Mouse (Mus musculus) neural tube, embryonic 13.5 days (tissue): ENCODE data around the gene Ager. TPM values are rescaled to one million over a fixed set of nuclear protein-coding genes. Genes with fewer than 3 reads are reported as not detected.

Experiments
- ATAC-seq: fragments of 200-750 bp; cut with Nextera tagmentation; 2 replicates; pipeline ENCODE4 v1.8.0; 2017; ENCODE audit warnings: low read depth, mild to moderate bottlenecking, moderate TSS enrichment, moderate library complexity
- H3K27ac ChIP-seq: fragments of 300-500 bp; sonication (generic); replicated peaks from 2 replicates; pipeline ENCODE4 v1.5.1; 2015; ENCODE audit warnings: moderate library complexity, mild to moderate bottlenecking, inconsistent platforms
- H3K27me3 ChIP-seq: fragments of 300-500 bp; sonication (generic); 2 replicates; pipeline ENCODE4 v1.6.1; 2015; ENCODE audit warnings: mild to moderate bottlenecking, inconsistent platforms
- H3K36me3 ChIP-seq: fragments of 300-500 bp; sonication (generic); 2 replicates; pipeline ENCODE4 v1.6.1; 2015; ENCODE audit warnings: mild to moderate bottlenecking, inconsistent platforms
- H3K4me1 ChIP-seq: fragments of 300-500 bp; sonication (generic); replicated peaks from 2 replicates; pipeline ENCODE4 v1.6.1; 2015; ENCODE audit warnings: inconsistent platforms
- H3K4me2 ChIP-seq: fragments of 300-500 bp; sonication (generic); 2 replicates; pipeline ENCODE4 v1.6.1; 2015; ENCODE audit warnings: inconsistent platforms, mild to moderate bottlenecking, moderate library complexity
- H3K4me3 ChIP-seq: fragments of 300-500 bp; sonication (generic); 2 replicates; pipeline ENCODE4 v1.5.1; 2015; ENCODE audit warnings: mild to moderate bottlenecking, inconsistent platforms
- H3K9ac ChIP-seq: fragments of 300-500 bp; sonication (generic); 2 replicates; pipeline ENCODE4 v1.6.1; 2015; ENCODE audit warnings: moderate library complexity, mild to moderate bottlenecking, inconsistent platforms
- H3K9me3 ChIP-seq: fragments of 300-500 bp; sonication (generic); 2 replicates; pipeline ENCODE4 v1.6.1; 2016; ENCODE audit warnings: inconsistent platforms
- WGBS: fragments of 180-500 bp; shearing (Covaris S2); methylation state at CpG from one replicate; pipeline ENCODE4 v1.1.7; 2015; 5-methylcytosine and 5-hydroxymethylcytosine counted together
- polyA plus RNA-seq: library from polyadenylated mRNA; unstranded; fragments of >200 nt; fragmentation: Nextera tagmentation; extraction: Ambion mirVana; gene quantifications from 2 replicates; pipeline ENCODE4 v1.2.1, GENCODE M21; 2015

The Ager gene
- polyA plus RNA-seq, 1 experiment from 2014 or later, result 2.0 TPM

DNA sequence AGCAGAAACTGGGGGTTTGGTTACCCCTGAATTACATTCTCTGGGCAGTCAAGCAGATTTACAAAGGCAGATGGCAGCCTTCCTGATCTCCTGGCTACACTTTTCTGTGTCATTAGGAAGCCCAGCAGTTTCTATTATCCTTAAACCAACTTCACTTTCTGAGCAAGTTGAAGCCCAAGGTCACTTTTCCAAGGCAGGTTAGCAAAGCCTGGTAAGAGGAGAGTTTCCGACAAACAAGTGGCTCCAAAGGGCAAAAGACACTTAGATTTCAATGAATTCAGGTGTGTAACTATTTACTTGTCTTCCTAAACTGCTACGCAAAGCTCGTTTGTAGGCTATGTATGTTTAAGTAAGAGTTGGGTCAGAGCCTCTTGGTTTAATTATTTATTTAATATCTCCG, 45.7 kb downstream of the Ager start:
- H3K4me2 ChIP-seq, result no peak overlapping the region
- ATAC-seq, result no peak
- WGBS, result 83% methylated on average over 4 of the region's 4 CpGs

DNA sequence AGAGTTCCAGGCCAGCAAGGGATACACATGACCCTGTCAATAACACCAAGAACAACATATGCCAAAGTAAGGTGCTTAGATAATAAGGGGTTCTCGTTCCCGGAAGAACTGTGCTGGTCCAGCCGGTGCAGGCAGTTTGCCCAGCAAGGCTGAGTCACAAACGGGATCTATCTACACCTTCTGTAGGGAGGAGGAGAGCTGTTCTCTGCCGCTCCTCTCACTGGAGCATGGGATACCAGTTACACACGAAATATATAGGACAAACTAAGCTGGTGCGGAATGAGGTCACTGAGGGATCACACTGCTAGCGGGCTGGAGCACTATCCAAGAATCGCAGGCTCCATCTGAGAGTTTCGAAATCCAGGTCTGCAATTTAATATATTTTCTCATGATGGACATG, 46.3 kb downstream of the Ager start:
- peaks cover 2% of the 10 kb centered on the region; the same call in 1 of the 2 replicates for H3K36me3 ChIP-seq
- no peaks in the 10 kb centered on the region for H3K27me3 ChIP-seq
- H3K27ac ChIP-seq, result no peak overlapping the region
- WGBS, result 83% methylated on average over 10 of the region's 10 CpGs
- ATAC-seq, result no peak
- H3K4me3 ChIP-seq, result no peak overlapping the region
- no peak overlapping the region for H3K4me2 ChIP-seq
- peaks cover 52% of the 10 kb centered on the region for H3K4me1 ChIP-seq
- 0 out of 2 replicates have a peak overlapping the region, but pooled peaks have one; percentile 17 for H3K9ac ChIP-seq
- no peaks in the 10 kb centered on the region for H3K9me3 ChIP-seq

More for the DNA sequence above, 45.7 kb downstream of the Ager start:
- Histone ChIP-seq H3K4me1 (peaks cover 49% of the 10 kb centered on the region), H3K9ac (no peak overlapping the region), H3K36me3 (no peaks in the 10 kb centered on the region), H3K4me3 (no peak overlapping the region), H3K27me3 (no peaks in the 10 kb centered on the region), H3K9me3 (no peaks in the 10 kb centered on the region), H3K27ac (no peak overlapping the region)

- Histone ChIP-seq H3K4me2 (peak within 1 kb of the TSS; percentile 65), H3K27me3 (no peaks in the 10 kb centered on the region), H3K27ac (peak within 1 kb of the TSS; percentile 70), H3K4me3 (peak within 1 kb of the TSS; percentile 54), H3K9ac (peak within 1 kb of the TSS; percentile 75), H3K36me3 (peaks cover 8% of the 10 kb centered on the region), H3K9me3 (no peaks in the 10 kb centered on the region), H3K4me1 (peaks cover 52% of the 10 kb centered on the region)
- ATAC-seq, result peak; percentile 67
- WGBS, result under 1% methylated on average over 16 of the region's 16 CpGs
Measured at GRCm38 (mm10) chr17:34644608-34645007, 46.9 kb downstream of the Ager start, which contains the start of gene Fkbpl. Gene Fkbpl, plus strand, starts transcription at chr17:34644764.

GRCm38 (mm10) chr17:34645256-34645829, 47.7 kb downstream of the Ager start:
- Histone ChIP-seq H3K27me3 (no peaks in the 10 kb centered on the region), H3K27ac (peak overlapping the region; percentile 70), H3K36me3 (peaks cover 16% of the 10 kb centered on the region), H3K9me3 (no peaks in the 10 kb centered on the region), H3K9ac (peak overlapping the region; percentile 75), H3K4me3 (peak overlapping the region; percentile 54), H3K4me1 (peaks cover 46% of the 10 kb centered on the region), H3K4me2 (peak overlapping the region; percentile 65)
- ATAC-seq, result no peak
- WGBS, result 42% methylated on average over 10 of the region's 10 CpGs

DNA sequence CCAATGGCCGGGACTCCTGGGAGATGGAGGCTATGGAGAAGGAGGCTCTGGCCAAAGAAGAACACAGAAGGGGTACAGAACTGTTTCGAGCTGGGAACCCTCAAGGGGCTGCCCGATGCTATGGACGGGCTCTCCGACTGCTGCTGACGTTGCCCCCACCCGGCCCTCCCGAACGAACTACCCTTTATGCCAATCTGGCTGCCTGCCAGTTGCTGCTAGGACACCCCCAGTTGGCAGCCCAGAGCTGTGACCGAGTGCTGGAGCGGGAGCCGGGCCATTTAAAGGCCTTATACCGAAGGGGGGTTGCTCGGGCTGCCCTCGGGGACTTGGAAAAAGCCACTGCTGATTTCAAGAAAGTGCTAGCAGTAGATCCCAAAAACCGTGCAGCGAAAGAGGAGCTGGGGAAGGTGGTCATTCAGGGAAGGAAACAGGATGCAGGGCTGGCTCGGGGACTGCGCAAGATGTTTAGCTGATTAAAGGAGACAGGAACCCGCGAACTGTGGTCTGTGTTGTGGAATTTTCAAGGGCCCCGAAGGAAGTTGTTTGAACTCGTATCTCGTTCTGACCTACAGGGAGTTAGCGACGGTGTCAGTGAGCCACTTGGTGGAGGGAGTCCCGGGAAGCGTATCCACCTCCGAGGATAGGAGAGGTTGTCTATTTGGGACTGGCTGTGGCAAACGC, 48.3 kb downstream of the Ager start:
- peak overlapping the region; percentile 65 for H3K4me2 ChIP-seq
- no peaks in the 10 kb centered on the region for H3K9me3 ChIP-seq
- 0 out of 2 replicates have a peak overlapping the region, but pooled peaks have one; percentile 75 for H3K9ac ChIP-seq
- H3K27me3 ChIP-seq, result no peaks in the 10 kb centered on the region
- H3K27ac ChIP-seq, result no peak overlapping the region; the same call in 1 of the 2 replicates
- ATAC-seq, result 0 out of 2 replicates have a peak, but pooled peaks have one; percentile 0
- peaks cover 41% of the 10 kb centered on the region for H3K4me1 ChIP-seq
- peak overlapping the region; percentile 54 for H3K4me3 ChIP-seq
- H3K36me3 ChIP-seq, result peaks cover 22% of the 10 kb centered on the region
- 88% methylated on average over 30 of the region's 30 CpGs for WGBS

DNA sequence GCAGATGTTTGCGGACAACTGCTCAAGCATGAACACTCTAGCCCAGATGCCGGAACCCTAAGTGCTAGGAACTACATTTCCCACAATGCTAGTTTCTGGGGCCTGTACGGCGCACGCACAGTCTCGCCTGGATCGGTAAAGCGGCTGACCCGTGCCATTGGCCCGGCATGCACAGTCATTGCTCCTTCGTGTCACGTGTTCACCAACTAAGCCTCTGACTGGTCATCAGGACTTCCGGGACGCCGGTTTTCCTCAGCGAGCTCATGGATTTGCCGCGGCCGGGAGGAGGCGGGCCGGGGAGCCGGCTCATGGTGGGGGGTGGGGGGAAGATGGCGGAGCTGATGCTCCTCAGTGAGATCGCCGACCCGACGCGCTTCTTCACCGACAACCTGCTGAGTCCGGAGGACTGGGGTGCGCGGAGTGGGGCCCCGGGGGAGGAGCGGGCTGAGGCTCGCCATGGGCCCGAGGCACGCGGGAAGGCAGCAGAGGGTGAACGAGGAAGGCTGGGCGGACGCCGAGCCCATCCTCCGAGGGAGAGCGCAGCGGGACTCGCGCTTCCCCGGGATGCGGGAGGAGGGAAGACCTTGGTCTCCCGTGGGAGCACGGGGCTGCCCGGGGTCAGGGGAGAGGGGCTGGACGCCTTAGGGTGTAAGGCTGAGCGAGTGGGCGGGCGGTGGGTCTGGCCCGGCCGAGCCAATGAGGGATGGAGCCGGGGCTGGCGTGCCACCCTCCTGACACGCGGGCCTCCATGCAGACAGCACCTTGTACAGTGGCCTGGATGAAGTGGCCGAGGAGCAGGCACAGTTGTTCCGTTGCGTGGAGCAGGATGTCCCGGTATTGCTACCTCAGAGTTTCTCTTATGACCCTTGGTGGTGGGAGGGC, 49.5 kb downstream of the Ager start, which contains the start of gene Atf6b:
Atf6b (plus strand) TSS at position 241 of the 882 bp plus-strand sequence.
- Histone ChIP-seq H3K9me3 (no peaks in the 10 kb centered on the region), H3K9ac (peak within 1 kb of the TSS; percentile 92), H3K27ac (peak within 1 kb of the TSS; percentile 83), H3K36me3 (peaks cover 34% of the 10 kb centered on the region), H3K27me3 (no peaks in the 10 kb centered on the region), H3K4me3 (peak within 1 kb of the TSS; percentile 98), H3K4me1 (peaks cover 35% of the 10 kb centered on the region), H3K4me2 (peak within 1 kb of the TSS; percentile 95)
- peak; percentile 96 for ATAC-seq
- WGBS, result under 1% methylated on average over 66 of the region's 66 CpGs

GRCm38 (mm10) chr17:34648141-34648890, 50.7 kb downstream of the Ager start:
- Histone ChIP-seq H3K4me2 (peak overlapping the region; percentile 95), H3K9ac (peak overlapping the region; percentile 92; the same call in 1 of the 2 replicates), H3K27me3 (no peaks in the 10 kb centered on the region), H3K9me3 (no peaks in the 10 kb centered on the region), H3K27ac (no peak overlapping the region), H3K4me3 (peak overlapping the region; percentile 98), H3K4me1 (peaks cover 35% of the 10 kb centered on the region), H3K36me3 (peaks cover 46% of the 10 kb centered on the region)
- WGBS, result 88% methylated on average over 16 of the region's 16 CpGs
- no peak for ATAC-seq

DNA sequence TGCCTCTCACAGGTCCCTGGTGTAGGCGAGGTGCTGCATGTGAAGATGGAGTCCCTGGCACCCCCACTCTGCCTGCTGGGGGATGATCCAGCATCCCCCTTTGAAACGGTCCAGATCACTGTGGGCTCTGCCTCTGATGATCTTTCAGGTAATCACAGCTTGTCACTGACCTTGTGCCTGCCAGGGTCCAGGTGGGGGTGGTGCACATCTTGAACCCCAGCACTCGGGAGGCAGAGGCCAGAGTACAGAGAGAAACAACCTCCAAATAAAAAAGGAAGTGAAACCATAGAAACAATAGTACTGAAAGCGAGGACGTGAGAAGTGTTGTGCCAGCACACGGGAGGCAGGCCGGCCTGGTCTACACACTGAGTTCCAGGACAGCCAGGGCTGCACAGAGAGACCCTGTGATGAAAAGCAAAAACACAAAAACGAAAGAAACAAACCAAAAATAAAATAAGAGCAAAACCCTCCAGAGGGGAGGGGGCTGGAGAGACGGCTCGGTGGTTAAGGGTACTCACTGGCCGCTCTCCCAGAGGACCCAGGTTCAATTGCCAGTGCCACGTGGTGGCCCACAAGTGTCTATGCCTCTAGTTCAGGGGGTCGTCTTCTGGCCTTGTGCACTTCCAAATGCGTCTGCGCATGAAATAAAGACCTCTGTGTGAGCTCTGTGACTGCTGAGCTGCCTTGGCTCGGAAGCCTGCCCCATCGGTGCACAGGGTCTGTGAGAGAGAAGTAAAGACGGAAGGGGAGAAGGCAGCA, 51.6 kb downstream of the Ager start:
- peaks cover 55% of the 10 kb centered on the region for H3K36me3 ChIP-seq
- ATAC-seq, result no peak
- H3K27ac ChIP-seq, result no peak overlapping the region
- peaks cover 32% of the 10 kb centered on the region for H3K4me1 ChIP-seq
- no peaks in the 10 kb centered on the region for H3K27me3 ChIP-seq
- no peaks in the 10 kb centered on the region for H3K9me3 ChIP-seq
- H3K4me3 ChIP-seq, result no peak overlapping the region
- no peak overlapping the region for H3K9ac ChIP-seq
- WGBS, result 93% methylated on average over 18 of the region's 18 CpGs
- no peak overlapping the region for H3K4me2 ChIP-seq
